Mouse (Mus musculus): Measurements from ENCODE around the gene Pitpna. TPM values are rescaled to one million over a fixed set of nuclear protein-coding genes. Genes with fewer than 3 reads are reported as not detected.
A peak's percentile ranks its signal among the peaks of the same experiment; 100 is the strongest.
"Not testable (repeated sequence)": the region's sequence is repeated elsewhere in the genome, so short reads cannot be mapped to it uniquely, and the experiment has no call there.

The Pitpna gene
- polyA plus RNA-seq, 1 experiment from 2014 or later = 83.2 TPM

DNA sequence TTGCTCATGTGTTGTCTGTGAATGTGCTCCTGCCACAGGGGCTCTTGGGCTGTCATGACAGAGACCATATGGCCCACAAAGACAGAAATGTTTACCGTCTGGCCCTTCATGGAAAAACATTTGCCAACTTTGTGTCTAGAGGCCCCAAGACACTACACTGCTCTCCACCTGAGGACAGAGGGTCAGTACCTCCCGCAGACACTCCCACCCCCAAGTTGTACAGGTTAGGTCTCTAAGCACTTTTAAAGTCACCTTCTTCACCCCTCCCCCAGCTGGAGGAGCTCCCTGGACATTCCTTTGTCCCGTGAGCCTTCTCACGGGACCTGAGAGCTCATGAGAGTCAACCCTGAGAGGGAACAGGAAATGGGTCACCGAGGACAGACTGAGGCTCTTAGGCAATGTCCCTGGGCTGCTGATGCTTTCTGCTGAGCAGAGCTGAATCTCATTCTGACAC, 38.2 kb upstream of the Pitpna start:
- ATAC-seq (ENCODE audit: insufficient number of reproducible peaks, insufficient read depth, low FRiP score, low read depth) = no peak
- Histone ChIP-seq H3K27me3 (ENCODE audit: control insufficient read depth, insufficient read depth, low read length) (no peaks in the 10 kb centered on the region), H3K36me3 (ENCODE audit: control insufficient read depth, insufficient read depth, low read length) (no peaks in the 10 kb centered on the region), H3K4me3 (ENCODE audit: control insufficient read depth in 1 of 2, insufficient read depth in 1 of 2, low read depth in 1 of 2, low read length in 2 of 2) (no peak overlapping the region), H3K27ac (replicated peaks in 1 of 2; ENCODE audit: control insufficient read depth in 1 of 2, insufficient read depth in 1 of 2, low read depth in 2 of 2, low read length in 2 of 2) (peak overlapping the region in 1 of 2 experiments; percentile 47; a peak in 2 of 4 replicates), H3K9me3 (ENCODE audit: control insufficient read depth, low read length) (no peaks in the 10 kb centered on the region), H3K4me2 (ENCODE audit: low read length) (no peak overlapping the region), H3K4me1 (ENCODE audit: control insufficient read depth in 2 of 2, insufficient read depth in 2 of 2, low read length in 2 of 2) (peaks cover 24 to 27% of the 10 kb centered on the region in 2 experiments), H3K9ac (ENCODE audit: low read length) (no peak overlapping the region)
- 20% methylated on average over 5 of the region's 5 CpGs for WGBS

DNA sequence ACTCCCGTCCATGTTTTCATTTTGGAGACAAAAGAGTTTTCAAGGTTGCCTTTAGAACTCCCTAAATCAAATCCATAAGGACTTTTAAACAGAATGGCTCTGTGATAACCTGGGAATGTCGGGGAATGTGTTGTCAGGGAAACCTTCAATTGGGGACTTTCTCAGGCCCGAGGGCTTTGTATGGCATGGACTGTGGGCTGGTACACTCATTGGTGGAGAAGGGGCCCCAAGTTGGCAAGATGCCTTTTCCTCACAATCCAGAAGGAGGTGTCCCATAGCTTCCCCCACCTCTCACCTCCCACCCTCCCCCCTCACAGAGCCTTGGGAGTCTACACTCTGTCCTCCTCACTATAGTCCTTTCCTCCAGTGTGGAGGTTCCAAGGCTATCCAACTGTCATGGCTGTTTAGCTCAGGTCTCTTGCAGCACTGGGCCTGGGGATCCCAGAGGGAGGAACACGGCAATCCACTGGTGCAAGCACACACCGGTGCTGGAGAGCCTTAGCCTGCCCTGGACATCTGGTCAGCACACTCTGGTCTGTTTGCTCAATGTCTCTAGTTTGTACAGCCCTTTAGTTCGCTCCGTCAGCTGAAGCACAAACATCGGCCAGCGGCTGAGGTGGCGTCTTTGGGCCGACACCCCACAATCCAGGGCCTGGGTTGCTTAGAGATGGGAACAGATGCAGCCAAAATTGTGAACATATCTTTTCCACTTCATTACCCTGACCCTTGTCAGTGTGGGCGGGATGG, 37.5 kb upstream of the Pitpna start:
- ATAC-seq (ENCODE audit: insufficient number of reproducible peaks, insufficient read depth, low FRiP score, low read depth) = no peak
- no peaks in the 10 kb centered on the region for H3K27me3 ChIP-seq (ENCODE audit: control insufficient read depth, insufficient read depth, low read length)
- no peaks in the 10 kb centered on the region for H3K36me3 ChIP-seq (ENCODE audit: control insufficient read depth, insufficient read depth, low read length)
- WGBS = 77% methylated on average over 12 of the region's 12 CpGs
- no peak overlapping the region for H3K4me3 ChIP-seq (ENCODE audit: control insufficient read depth in 1 of 2, insufficient read depth in 1 of 2, low read depth in 1 of 2, low read length in 2 of 2)
- H3K9me3 ChIP-seq (ENCODE audit: control insufficient read depth, low read length) = no peaks in the 10 kb centered on the region
- peaks cover 24 to 27% of the 10 kb centered on the region in 2 experiments for H3K4me1 ChIP-seq (ENCODE audit: control insufficient read depth in 2 of 2, insufficient read depth in 2 of 2, low read length in 2 of 2)
- H3K4me2 ChIP-seq (ENCODE audit: low read length) = no peak overlapping the region
- no peak overlapping the region for H3K27ac ChIP-seq (replicated peaks in 1 of 2; ENCODE audit: control insufficient read depth in 1 of 2, insufficient read depth in 1 of 2, low read depth in 2 of 2, low read length in 2 of 2)
- H3K9ac ChIP-seq (ENCODE audit: low read length) = no peak overlapping the region

GRCm38 (mm10) chr11:75551321-75551720, 36.6 kb upstream of the Pitpna start:
- H3K4me3 ChIP-seq (ENCODE audit: control insufficient read depth in 1 of 2, insufficient read depth in 1 of 2, low read depth in 1 of 2, low read length in 2 of 2) = no peak overlapping the region
- 88% methylated on average over 5 of the region's 5 CpGs for WGBS
- no peak overlapping the region for H3K9ac ChIP-seq (ENCODE audit: low read length)
- H3K9me3 ChIP-seq (ENCODE audit: control insufficient read depth, low read length) = no peaks in the 10 kb centered on the region
- no peaks in the 10 kb centered on the region for H3K36me3 ChIP-seq (ENCODE audit: control insufficient read depth, insufficient read depth, low read length)
- peaks cover 24 to 27% of the 10 kb centered on the region in 2 experiments for H3K4me1 ChIP-seq (ENCODE audit: control insufficient read depth in 2 of 2, insufficient read depth in 2 of 2, low read length in 2 of 2)
- H3K27ac ChIP-seq (replicated peaks in 1 of 2; ENCODE audit: control insufficient read depth in 1 of 2, insufficient read depth in 1 of 2, low read depth in 2 of 2, low read length in 2 of 2) = peak overlapping the region in 1 of 2 experiments; percentile 61; a peak in 1 of 4 replicates
- H3K4me2 ChIP-seq (ENCODE audit: low read length) = no peak overlapping the region
- H3K27me3 ChIP-seq (ENCODE audit: control insufficient read depth, insufficient read depth, low read length) = no peaks in the 10 kb centered on the region
- ATAC-seq (ENCODE audit: insufficient number of reproducible peaks, insufficient read depth, low FRiP score, low read depth) = no peak

GRCm38 (mm10) chr11:75551961-75552441, 35.9 kb upstream of the Pitpna start:
- H3K4me2 ChIP-seq (ENCODE audit: low read length) = no peak overlapping the region
- peak overlapping the region; percentile 41; the same call in 1 of the 2 replicates for H3K9ac ChIP-seq (ENCODE audit: low read length)
- H3K36me3 ChIP-seq (ENCODE audit: control insufficient read depth, insufficient read depth, low read length) = no peaks in the 10 kb centered on the region
- ATAC-seq (ENCODE audit: insufficient number of reproducible peaks, insufficient read depth, low FRiP score, low read depth) = 0 out of 2 replicates have a peak, but pooled peaks have one; percentile 24
- no peak overlapping the region for H3K4me3 ChIP-seq (ENCODE audit: control insufficient read depth in 1 of 2, insufficient read depth in 1 of 2, low read depth in 1 of 2, low read length in 2 of 2)
- H3K9me3 ChIP-seq (ENCODE audit: control insufficient read depth, low read length) = no peaks in the 10 kb centered on the region
- no peaks in the 10 kb centered on the region for H3K27me3 ChIP-seq (ENCODE audit: control insufficient read depth, insufficient read depth, low read length)
- peaks cover 24 to 27% of the 10 kb centered on the region in 2 experiments for H3K4me1 ChIP-seq (ENCODE audit: control insufficient read depth in 2 of 2, insufficient read depth in 2 of 2, low read length in 2 of 2)
- WGBS = 55% methylated on average over 9 of the region's 9 CpGs
- H3K27ac ChIP-seq (replicated peaks in 1 of 2; ENCODE audit: control insufficient read depth in 1 of 2, insufficient read depth in 1 of 2, low read depth in 2 of 2, low read length in 2 of 2) = peak overlapping the region; percentile 6 to 61; a peak in 2 of 4 replicates

DNA sequence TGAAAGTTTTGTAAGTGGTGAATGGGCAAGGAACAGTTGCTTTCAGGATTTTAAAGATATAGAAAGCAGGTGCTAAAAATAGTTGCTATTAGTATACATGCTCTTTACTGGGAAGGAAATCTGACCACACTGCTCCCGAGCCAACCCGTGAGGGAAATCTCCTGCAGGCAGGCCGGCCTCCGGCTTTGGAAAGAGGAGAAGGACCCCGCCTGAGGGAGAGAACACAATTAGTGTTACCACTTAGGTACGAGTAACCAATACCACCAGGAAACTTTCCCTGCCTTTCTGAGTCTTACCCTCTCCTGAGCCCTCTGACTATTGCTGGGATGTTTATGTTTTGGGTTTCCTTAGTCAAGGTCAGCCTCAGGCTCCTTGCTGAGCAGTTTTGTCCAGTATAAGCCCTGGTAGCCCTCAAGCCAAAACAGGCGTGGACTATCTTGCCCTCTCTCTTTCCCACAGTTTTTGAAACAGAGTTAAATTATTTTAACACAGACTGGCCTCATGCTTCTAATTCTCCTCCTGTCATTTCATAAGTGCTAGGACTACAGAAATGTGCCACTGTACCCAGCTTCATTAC, 34.9 kb upstream of the Pitpna start:
- Histone ChIP-seq H3K4me2 (ENCODE audit: low read length) (no peak overlapping the region), H3K27me3 (ENCODE audit: control insufficient read depth, insufficient read depth, low read length) (no peaks in the 10 kb centered on the region), H3K9me3 (ENCODE audit: control insufficient read depth, low read length) (no peaks in the 10 kb centered on the region), H3K9ac (ENCODE audit: low read length) (peak overlapping the region; percentile 41; the same call in 1 of the 2 replicates), H3K36me3 (ENCODE audit: control insufficient read depth, insufficient read depth, low read length) (no peaks in the 10 kb centered on the region), H3K4me1 (ENCODE audit: control insufficient read depth in 2 of 2, insufficient read depth in 2 of 2, low read length in 2 of 2) (peaks cover 24 to 27% of the 10 kb centered on the region in 2 experiments), H3K27ac (replicated peaks in 1 of 2; ENCODE audit: control insufficient read depth in 1 of 2, insufficient read depth in 1 of 2, low read depth in 2 of 2, low read length in 2 of 2) (no peak overlapping the region), H3K4me3 (ENCODE audit: control insufficient read depth in 1 of 2, insufficient read depth in 1 of 2, low read depth in 1 of 2, low read length in 2 of 2) (no peak overlapping the region)
- WGBS = 38% methylated on average over 7 of the region's 7 CpGs
- ATAC-seq (ENCODE audit: insufficient number of reproducible peaks, insufficient read depth, low FRiP score, low read depth) = no peak

- not testable (repeated sequence) for H3K9ac ChIP-seq (ENCODE audit: low read length); H3K27ac ChIP-seq (replicated peaks in 1 of 2; ENCODE audit: control insufficient read depth in 1 of 2, insufficient read depth in 1 of 2, low read depth in 2 of 2, low read length in 2 of 2); ATAC-seq (ENCODE audit: insufficient number of reproducible peaks, insufficient read depth, low FRiP score, low read depth); H3K27me3 ChIP-seq (ENCODE audit: control insufficient read depth, insufficient read depth, low read length); H3K4me3 ChIP-seq (ENCODE audit: control insufficient read depth in 1 of 2, insufficient read depth in 1 of 2, low read depth in 1 of 2, low read length in 2 of 2); H3K4me2 ChIP-seq (ENCODE audit: low read length); H3K36me3 ChIP-seq (ENCODE audit: control insufficient read depth, insufficient read depth, low read length); H3K9me3 ChIP-seq (ENCODE audit: control insufficient read depth, low read length)
- H3K4me1 ChIP-seq (ENCODE audit: control insufficient read depth in 2 of 2, insufficient read depth in 2 of 2, low read length in 2 of 2) = peaks cover 10 to 17% of the 10 kb centered on the region in 2 experiments
- 90% methylated on average over 6 of the region's 6 CpGs for WGBS
Observed at GRCm38 (mm10) chr11:75556006-75556405, 31.9 kb upstream of the Pitpna start.

DNA sequence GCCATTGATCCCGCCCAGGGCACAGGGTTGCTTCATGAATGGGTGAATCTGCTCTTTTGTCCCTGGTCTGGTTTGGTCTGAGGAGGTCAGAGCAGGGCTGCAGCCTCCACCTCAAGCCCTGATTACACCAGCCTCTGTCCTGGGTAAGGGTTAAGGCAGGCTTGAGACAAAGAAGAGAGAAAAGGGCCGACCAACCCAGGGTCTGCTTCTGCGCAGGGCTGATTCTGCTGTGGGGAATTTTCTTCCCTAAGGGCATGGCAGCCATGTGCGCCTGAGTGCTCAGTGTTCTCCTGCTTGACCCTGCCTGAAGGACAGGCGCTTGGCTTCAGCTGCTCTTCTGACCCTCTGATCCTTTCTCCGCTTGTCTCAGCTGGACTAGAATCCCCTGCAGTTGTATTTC, 30.8 kb upstream of the Pitpna start:
- Histone ChIP-seq H3K27ac (replicated peaks in 1 of 2; ENCODE audit: control insufficient read depth in 1 of 2, insufficient read depth in 1 of 2, low read depth in 2 of 2, low read length in 2 of 2) (no peak overlapping the region), H3K9ac (ENCODE audit: low read length) (no peak overlapping the region), H3K4me3 (ENCODE audit: control insufficient read depth in 1 of 2, insufficient read depth in 1 of 2, low read depth in 1 of 2, low read length in 2 of 2) (no peak overlapping the region), H3K4me1 (ENCODE audit: control insufficient read depth in 2 of 2, insufficient read depth in 2 of 2, low read length in 2 of 2) (peaks cover 6 to 12% of the 10 kb centered on the region in 2 experiments), H3K9me3 (ENCODE audit: control insufficient read depth, low read length) (no peaks in the 10 kb centered on the region), H3K36me3 (ENCODE audit: control insufficient read depth, insufficient read depth, low read length) (no peaks in the 10 kb centered on the region), H3K4me2 (ENCODE audit: low read length) (no peak overlapping the region), H3K27me3 (ENCODE audit: control insufficient read depth, insufficient read depth, low read length) (no peaks in the 10 kb centered on the region)
- ATAC-seq (ENCODE audit: insufficient number of reproducible peaks, insufficient read depth, low FRiP score, low read depth) = no peak; the same call in 1 of the 2 replicates
- WGBS = 89% methylated on average over 6 of the region's 6 CpGs
